Mouse (Mus musculus): ENCODE results near the gene Zfp592.

- no peak for TF ChIP-seq CTCF (IDR thresholded peaks at IDR 0.05; ENCODE audit: borderline replicate concordance, insufficient read depth, low read length)
- TF ChIP-seq POLR2A (IDR thresholded peaks at IDR 0.05; ENCODE audit: low read depth, low read length): no peak
Measured at GRCm38 (mm10) chr7:80954251-80954650, 39.2 kb upstream of the Zfp592 start.

Data from embryonic fibroblast, embryonic 13.5 days (primary cell).